Mouse (Mus musculus) layer of hippocampus, postnatal 36 days (tissue): ENCODE results near the gene Cenpv. TPM values are rescaled to one million over a fixed set of nuclear protein-coding genes. Genes with fewer than 3 reads are reported as not detected.

Experiments used
- DNase-seq, 2 experiments: peaks; one replicate each; pipeline ENCODE4 v3.0.0; 2022
- total RNA-seq, 2 experiments: library from RNA; stranded (reverse); gene quantifications; 2 replicates each; pipeline ENCODE4 v1.2.3; 2021

Gene Cenpv
- total RNA-seq, 2 experiments from 2014 or later: 37.6 to 39.6 TPM

DNA sequence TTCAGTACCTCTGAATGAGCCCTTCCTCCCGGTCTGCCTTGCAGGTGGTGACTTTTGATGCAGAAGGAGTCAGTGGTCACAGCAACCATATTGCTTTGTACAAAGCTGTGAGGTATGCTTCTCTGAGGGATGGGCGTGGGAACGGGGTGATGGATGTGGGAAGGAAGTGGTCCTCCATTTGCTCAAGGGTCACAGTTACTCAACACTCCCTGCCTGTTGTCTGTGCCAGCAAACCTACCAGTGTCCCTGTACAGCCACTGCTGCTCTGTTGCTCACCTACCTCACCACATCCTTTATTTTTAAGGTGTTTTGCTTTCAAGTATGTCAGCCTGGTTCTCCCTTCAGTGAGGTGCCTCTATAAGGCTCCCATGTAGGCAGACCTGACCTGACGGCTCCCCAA is 31.4 kb downstream of the Cenpv start:
- DNase-seq: no peak

GRCm38 (mm10) chr11:62500529-62500928 is 38.5 kb downstream of the Cenpv start:
- no peak for DNase-seq

GRCm38 (mm10) chr11:62498802-62499201 is 40.3 kb downstream of the Cenpv start:
- no peak for DNase-seq

DNA sequence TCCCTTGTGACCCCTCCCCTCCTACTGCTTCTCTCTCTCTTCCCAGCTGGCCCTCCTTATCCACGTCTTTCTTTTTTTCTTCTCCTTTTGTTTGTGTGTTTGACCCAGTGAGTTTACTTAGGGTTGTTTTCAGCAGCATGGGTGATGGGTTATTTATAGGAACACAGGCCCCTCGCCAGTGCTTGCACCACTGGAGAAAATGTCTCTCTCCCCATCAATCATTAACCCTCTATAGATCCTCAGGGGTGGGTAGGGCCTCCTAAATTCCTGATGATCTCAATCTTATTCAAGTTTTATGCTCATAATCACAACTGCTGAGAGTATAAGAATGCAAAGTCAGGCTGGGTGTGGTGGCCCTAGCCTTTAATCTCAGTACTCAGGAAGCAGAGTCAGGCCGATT is 41.9 kb downstream of the Cenpv start:
- no peak for DNase-seq

DNA sequence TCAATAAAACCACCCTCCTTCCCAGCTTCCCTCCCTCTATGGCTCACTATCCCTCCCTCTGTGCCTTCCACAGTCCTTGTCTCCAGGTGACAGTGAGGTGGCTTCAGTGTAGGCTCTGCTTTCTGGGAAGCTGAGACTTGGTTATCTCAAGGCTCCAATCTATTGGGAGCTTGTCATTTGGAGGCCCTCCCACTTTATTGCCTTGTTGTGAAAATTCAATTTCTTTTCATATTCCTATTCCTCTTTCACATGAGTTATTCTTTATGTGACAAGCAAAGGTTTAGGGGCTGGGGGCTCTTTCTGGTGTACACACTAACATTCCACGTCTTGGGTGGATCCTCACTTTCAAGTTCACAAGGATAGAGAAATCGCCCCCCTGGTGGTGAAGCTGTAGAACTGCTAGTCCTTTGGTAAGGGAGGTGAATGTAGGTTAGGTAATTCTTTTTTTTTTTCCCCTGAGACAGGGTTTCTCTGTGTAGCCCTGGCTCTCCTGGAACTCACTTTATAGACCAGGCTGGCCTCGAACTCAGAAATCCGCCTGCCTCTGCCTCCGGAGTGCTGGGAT is 42.8 kb downstream of the Cenpv start:
- no peak for DNase-seq

GRCm38 (mm10) chr11:62495276-62495801 is 43.7 kb downstream of the Cenpv start:
- DNase-seq: peak in 1 of 2 experiments; percentile 6

DNA sequence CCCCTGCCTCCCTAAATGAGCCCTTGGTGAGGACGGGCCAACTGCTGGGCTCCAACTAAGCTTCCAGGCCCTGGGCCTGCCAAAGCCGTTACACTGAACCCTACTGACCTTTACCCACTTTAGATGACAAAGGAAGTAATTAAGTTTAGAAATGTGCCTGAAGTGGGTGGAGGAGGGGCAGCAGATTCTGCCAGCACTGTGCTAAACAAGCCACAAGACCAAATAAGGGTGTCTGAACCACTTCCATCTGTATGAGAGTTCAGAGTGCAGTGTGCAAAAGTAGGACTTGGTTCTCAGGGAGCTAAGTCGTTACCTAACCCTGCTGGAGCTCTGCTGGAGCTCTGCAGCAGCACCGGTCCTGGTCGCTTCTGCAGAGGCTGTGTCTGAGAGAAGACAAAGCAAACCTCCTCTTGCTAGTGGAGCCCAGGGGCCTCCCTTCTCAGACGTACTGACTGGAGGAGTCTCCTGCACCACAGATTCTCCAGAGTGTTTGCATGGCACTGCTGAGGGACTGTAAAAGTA is 44.2 kb downstream of the Cenpv start:
- DNase-seq: peak in 1 of 2 experiments; percentile 20

DNA sequence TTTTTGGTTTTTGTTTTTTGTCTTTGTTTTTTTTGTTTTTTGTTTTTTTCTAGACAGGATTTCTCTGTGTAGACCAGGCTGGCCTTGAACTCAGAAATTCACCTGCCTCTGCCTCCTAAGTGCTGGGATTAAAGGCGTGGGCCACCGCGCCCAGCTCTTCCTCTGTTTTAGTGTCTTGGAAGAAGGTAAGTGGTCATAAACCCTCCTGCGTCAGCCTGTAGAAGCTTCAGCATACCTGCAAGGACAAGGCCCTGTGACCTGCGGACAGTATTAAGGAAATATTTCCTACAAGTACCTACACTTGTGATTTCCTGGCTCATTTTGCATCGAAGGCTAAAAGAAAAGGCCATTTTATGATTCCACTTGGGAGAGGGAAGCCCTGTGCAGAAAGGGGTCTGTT is 45.4 kb downstream of the Cenpv start:
- no peak for DNase-seq

DNA sequence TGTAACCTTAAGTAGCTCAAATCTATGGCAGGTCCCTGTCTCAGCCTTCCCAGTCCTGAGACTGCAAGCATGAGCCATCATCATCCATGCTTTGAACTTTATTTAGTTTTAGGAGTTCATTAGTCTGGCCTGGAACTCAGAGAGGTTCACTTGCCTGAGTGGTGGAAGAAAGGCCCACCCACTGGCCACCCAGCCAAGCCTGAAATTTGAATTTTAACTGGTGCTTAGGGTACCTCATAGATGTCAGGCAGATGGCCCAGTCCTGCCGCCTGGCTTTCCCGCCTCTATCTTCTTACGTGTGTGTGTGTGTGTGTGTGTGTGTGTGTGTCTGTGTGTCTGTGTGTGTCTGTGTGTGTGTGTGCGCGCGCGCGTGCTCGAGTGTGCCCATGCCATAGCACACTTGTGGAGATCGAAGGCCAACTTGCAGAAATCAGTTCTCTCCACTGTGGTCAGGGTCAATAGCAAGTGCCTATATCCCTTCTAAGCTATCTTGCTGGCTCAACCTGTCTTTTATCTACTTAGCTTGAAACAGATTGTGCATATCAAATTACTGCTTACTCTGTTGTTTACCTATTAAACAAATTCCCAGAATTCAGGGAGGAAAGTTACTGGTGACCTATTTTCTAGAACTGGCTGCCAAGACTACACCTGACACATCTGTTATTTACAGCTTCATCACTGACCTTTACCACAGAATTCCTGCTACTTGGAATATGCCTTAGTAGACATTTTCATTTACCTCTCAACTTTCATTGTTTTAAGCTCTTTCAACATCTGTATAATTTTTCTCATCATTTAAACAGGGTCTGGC is 51.3 kb downstream of the Cenpv start:
- DNase-seq: no peak

GRCm38 (mm10) chr11:62486949-62487348 is 52.1 kb downstream of the Cenpv start:
- no peak for DNase-seq

DNA sequence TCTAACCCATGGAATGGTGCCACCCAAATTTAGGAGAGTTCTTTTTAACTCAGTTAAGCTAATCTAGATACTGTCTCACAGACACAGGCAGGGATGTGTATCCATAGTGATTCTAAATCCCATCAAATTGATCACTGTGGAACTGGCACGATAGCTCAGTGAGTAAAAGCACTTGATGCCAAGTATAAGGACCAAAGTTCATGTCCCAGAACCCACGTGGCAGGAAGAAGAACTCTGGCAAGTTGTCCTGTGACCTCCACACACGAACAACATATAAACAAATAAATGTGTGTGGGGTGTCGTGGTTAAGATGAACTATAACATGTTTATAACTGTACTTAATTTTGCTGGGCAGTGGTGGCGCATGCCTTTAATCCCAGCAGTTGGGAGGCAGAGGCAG is 59.5 kb downstream of the Cenpv start:
- no peak for DNase-seq

- DNase-seq: no peak
Measured at GRCm38 (mm10) chr11:62478931-62479330, 60.1 kb downstream of the Cenpv start.

DNA sequence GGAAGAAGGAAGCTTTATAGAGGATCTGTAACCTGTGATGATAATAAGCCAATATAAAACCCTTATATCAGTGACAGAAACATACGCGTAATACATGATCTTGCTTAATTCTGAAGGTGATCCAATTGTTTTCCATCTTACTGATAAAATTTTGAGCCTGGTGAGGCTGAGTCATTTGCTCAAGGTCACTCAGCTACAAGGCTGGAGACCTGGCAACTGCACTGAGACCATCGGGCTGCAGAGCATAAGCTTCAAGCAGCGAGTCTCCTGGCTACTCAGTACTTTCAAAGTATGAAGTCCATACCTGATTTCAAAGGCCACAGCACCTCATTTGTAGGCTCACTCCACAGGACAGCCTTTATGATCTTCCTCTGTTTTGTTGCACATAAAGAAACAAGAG is 62.9 kb downstream of the Cenpv start:
- DNase-seq: no peak

Other genes starting within 250 kb of the Cenpv start
- 1 to 10 TPM; 6.4 to 8.4 TPM for gene Pigl, start 80.8 kb downstream of the Cenpv start, total RNA-seq
- gene Ncor1, start 80.7 kb downstream of the Cenpv start, total RNA-seq: 100 to 1,000 TPM; 276 to 321 TPM
- 1,000 to 10,000 TPM; 1,774 to 1,889 TPM for gene Ubb, start 11.9 kb upstream of the Cenpv start, total RNA-seq
- gene Trpv2, start 35.2 kb upstream of the Cenpv start, total RNA-seq: 10 to 100 TPM; 13.1 to 13.9 TPM
- gene Lrrc75a, start 109.3 kb upstream of the Cenpv start, total RNA-seq: 1 to 10 TPM; 7.7 to 8.1 TPM
- gene Mmgt2, start 109.4 kb upstream of the Cenpv start, total RNA-seq: 10 to 100 TPM; 16.5 to 17.1 TPM
- 10 to 100 TPM; 14.6 to 18.6 TPM for gene Zfp287, start 192.6 kb upstream of the Cenpv start, total RNA-seq
- not detected for gene Gm10428, start 213.8 kb upstream of the Cenpv start, total RNA-seq